Mouse (Mus musculus) layer of hippocampus, adult 11-12 months (tissue): ENCODE results near the gene Ucn2.

ENCODE experiments used
- DNase-seq: peaks from one replicate; pipeline ENCODE4 v3.0.0; 2022; ENCODE audit warnings: low spot score

Ucn2 gene

DNA sequence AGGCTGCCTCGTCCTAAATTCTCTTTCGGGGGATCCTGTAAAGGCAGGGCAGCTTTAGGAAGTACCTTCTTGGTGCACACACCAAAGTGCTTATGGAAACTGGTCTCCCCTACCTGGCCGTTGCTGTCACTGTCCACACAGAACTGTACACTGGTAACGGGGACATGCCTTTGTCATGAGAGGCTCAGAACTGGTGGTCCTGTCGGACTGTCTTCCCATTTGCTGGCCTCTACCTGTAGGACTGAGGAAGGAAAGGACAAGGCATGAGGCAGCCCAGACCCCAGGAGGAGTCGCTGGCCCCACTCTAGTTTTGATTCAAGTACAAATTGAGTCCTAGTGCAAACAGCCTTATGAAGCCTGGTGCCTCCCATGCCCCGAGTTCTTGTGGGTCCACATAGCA is 45.2 kb downstream of the Ucn2 start:
- DNase-seq, result no peak

GRCm38 (mm10) chr9:109031686-109032085 is 45.9 kb downstream of the Ucn2 start:
- DNase-seq, result no peak

- no peak for DNase-seq
Observed at GRCm38 (mm10) chr9:109032435-109032834, 46.6 kb downstream of the Ucn2 start.
